Mouse (Mus musculus) bone marrow macrophage, adult 2 months (primary cell): ENCODE measurements around the gene Oprm1. TPM values are rescaled to one million over a fixed set of nuclear protein-coding genes. Genes with fewer than 3 reads are reported as not detected.

Experiments
- H3K27ac ChIP-seq: 2 replicates; pipeline ENCODE4 v1.5.1; 2012; ENCODE audit warnings: low read depth, low read length; ENCODE audit not compliant: insufficient read depth
- H3K4me1 ChIP-seq: 2 replicates; pipeline ENCODE4 v1.6.1; 2012; ENCODE audit warnings: low read length; ENCODE audit not compliant: control insufficient read depth, insufficient read depth
- H3K4me3 ChIP-seq: 2 replicates; pipeline ENCODE4 v1.5.1; 2012; ENCODE audit warnings: mild to moderate bottlenecking, low read length, moderate library complexity; ENCODE audit not compliant: insufficient read depth
- CTCF ChIP-seq: IDR thresholded peaks from 2 replicates; pipeline ENCODE4 v1.5.1; 2012; ENCODE audit warnings: low read depth, mild to moderate bottlenecking, low read length, moderate library complexity
- POLR2A ChIP-seq: IDR thresholded peaks from 2 replicates; pipeline ENCODE4 v1.6.1; 2012; ENCODE audit warnings: mild to moderate bottlenecking, low read depth, low read length, borderline replicate concordance
- polyA plus RNA-seq: library from polyadenylated mRNA; stranded (reverse); fragments of >200 nt; gene quantifications from 2 replicates; pipeline ENCODE4 v1.2.4, GENCODE M21; 2012; ENCODE audit not compliant: missing spikeins, insufficient read depth, insufficient read length

The Oprm1 gene
- polyA plus RNA-seq, 1 experiment = not detected

GRCm38 (mm10) chr10:7075661-7076060 lies 317.4 kb downstream of the Oprm1 start:
- TF ChIP-seq POLR2A = no peak
- no peak for TF ChIP-seq CTCF
- Histone ChIP-seq H3K4me1 (no peaks in the 10 kb centered on the region), H3K27ac (no peak overlapping the region), H3K4me3 (no peak overlapping the region)

- Histone ChIP-seq H3K4me3 (no peak overlapping the region), H3K27ac (no peak overlapping the region), H3K4me1 (no peaks in the 10 kb centered on the region)
- TF ChIP-seq CTCF (peak; percentile 64), POLR2A (no peak)
Measured at GRCm38 (mm10) chr10:7076201-7076600, 317.9 kb downstream of the Oprm1 start.

GRCm38 (mm10) chr10:7076662-7077211 lies 318.4 kb downstream of the Oprm1 start:
- Histone ChIP-seq H3K4me1 (no peaks in the 10 kb centered on the region), H3K27ac (no peak overlapping the region), H3K4me3 (no peak overlapping the region)
- no peak for TF ChIP-seq POLR2A
- TF ChIP-seq CTCF = no peak

- Histone ChIP-seq H3K4me1 (no peaks in the 10 kb centered on the region), H3K4me3 (no peak overlapping the region), H3K27ac (no peak overlapping the region)
- TF ChIP-seq CTCF (no peak), POLR2A (no peak)
Measured at GRCm38 (mm10) chr10:7077389-7077808, 319.1 kb downstream of the Oprm1 start.

- Histone ChIP-seq H3K4me1 (no peaks in the 10 kb centered on the region), H3K27ac (no peak overlapping the region), H3K4me3 (no peak overlapping the region)
- TF ChIP-seq CTCF = no peak
- no peak for TF ChIP-seq POLR2A
Measured at GRCm38 (mm10) chr10:7077971-7078370, 319.7 kb downstream of the Oprm1 start.

Other genes with a start within 250 kb of the Oprm1 start
- gene Gm10945, start 3.3 kb downstream of the Oprm1 start, polyA plus RNA-seq = not detected in 2 replicates